Mouse (Mus musculus): Measurements from ENCODE around the gene Nadk. TPM values are rescaled to one million over a fixed set of nuclear protein-coding genes. Genes with fewer than 3 reads are reported as not detected.

The Nadk gene
- polyA plus RNA-seq, 1 experiment: 141 TPM

- Histone ChIP-seq H3K27me3 (replicated peaks; ENCODE audit: control insufficient read depth, insufficient read depth, low read length) (no peaks in the 10 kb centered on the region), H3K4me3 (ENCODE audit: insufficient read depth, low read depth, low read length) (peak overlapping the region; percentile 95), H3K4me1 (ENCODE audit: control insufficient read depth, insufficient read depth, low read length) (0 out of 2 replicates have a peak, but pooled peaks cover 4% of the 10 kb centered on the region), H3K27ac (ENCODE audit: insufficient read depth, low read depth, low read length) (peak overlapping the region; percentile 76), H3K36me3 (ENCODE audit: control insufficient read depth, insufficient read depth, low read length) (no peaks in the 10 kb centered on the region; the same call in 1 of the 2 replicates)
- 2% methylated on average over 31 of the region's 31 CpGs for WGBS
- DNase-seq: no peak
- no peak for TF ChIP-seq POLR2A (IDR thresholded peaks at IDR 0.05; ENCODE audit: low read depth, low read length)
Measured at GRCm38 (mm10) chr4:155601997-155602456, 39.8 kb downstream of the Nadk start.

- H3K27me3 ChIP-seq (replicated peaks; ENCODE audit: control insufficient read depth, insufficient read depth, low read length): no peaks in the 10 kb centered on the region
- 0 out of 2 replicates have a peak, but pooled peaks cover 4% of the 10 kb centered on the region for H3K4me1 ChIP-seq (ENCODE audit: control insufficient read depth, insufficient read depth, low read length)
- no peaks in the 10 kb centered on the region; the same call in 1 of the 2 replicates for H3K36me3 ChIP-seq (ENCODE audit: control insufficient read depth, insufficient read depth, low read length)
- WGBS: 96% methylated on average over 1 of the region's 1 CpGs
- no peak overlapping the region for H3K27ac ChIP-seq (ENCODE audit: insufficient read depth, low read depth, low read length)
- H3K4me3 ChIP-seq (ENCODE audit: insufficient read depth, low read depth, low read length): no peak overlapping the region
- no peak for TF ChIP-seq POLR2A (IDR thresholded peaks at IDR 0.05; ENCODE audit: low read depth, low read length)
- no peak for TF ChIP-seq CTCF (conservative IDR thresholded peaks at IDR 0.05; ENCODE audit: insufficient read depth, insufficient read length, low read depth, low read length)
- DNase-seq: no peak
Measured at GRCm38 (mm10) chr4:155602753-155603152, 40.6 kb downstream of the Nadk start.

GRCm38 (mm10) chr4:155603801-155604200, 41.6 kb downstream of the Nadk start:
- TF ChIP-seq POLR2A (IDR thresholded peaks at IDR 0.05; ENCODE audit: low read depth, low read length) (no peak), CTCF (conservative IDR thresholded peaks at IDR 0.05; ENCODE audit: insufficient read depth, insufficient read length, low read depth, low read length) (no peak)
- whole genome bisulfite sequencing: 86% methylated on average over 6 of the region's 6 CpGs
- H3K4me3 ChIP-seq (ENCODE audit: insufficient read depth, low read depth, low read length): no peak overlapping the region
- H3K27me3 ChIP-seq (replicated peaks; ENCODE audit: control insufficient read depth, insufficient read depth, low read length): no peaks in the 10 kb centered on the region
- no peak for DNase-seq
- H3K4me1 ChIP-seq (ENCODE audit: control insufficient read depth, insufficient read depth, low read length): 0 out of 2 replicates have a peak, but pooled peaks cover 4% of the 10 kb centered on the region
- H3K27ac ChIP-seq (ENCODE audit: insufficient read depth, low read depth, low read length): no peak overlapping the region
- no peaks in the 10 kb centered on the region; the same call in 1 of the 2 replicates for H3K36me3 ChIP-seq (ENCODE audit: control insufficient read depth, insufficient read depth, low read length)

- TF ChIP-seq POLR2A (IDR thresholded peaks at IDR 0.05; ENCODE audit: low read depth, low read length) (no peak), CTCF (conservative IDR thresholded peaks at IDR 0.05; ENCODE audit: insufficient read depth, insufficient read length, low read depth, low read length) (no peak)
Measured at GRCm38 (mm10) chr4:155605132-155605531, 43.0 kb downstream of the Nadk start.

GRCm38 (mm10) chr4:155606825-155607224, 44.6 kb downstream of the Nadk start:
- Histone ChIP-seq H3K27me3 (replicated peaks; ENCODE audit: control insufficient read depth, insufficient read depth, low read length) (no peaks in the 10 kb centered on the region), H3K4me1 (ENCODE audit: control insufficient read depth, insufficient read depth, low read length) (0 out of 2 replicates have a peak, but pooled peaks cover 4% of the 10 kb centered on the region), H3K36me3 (ENCODE audit: control insufficient read depth, insufficient read depth, low read length) (no peaks in the 10 kb centered on the region; the same call in 1 of the 2 replicates), H3K27ac (ENCODE audit: insufficient read depth, low read depth, low read length) (no peak overlapping the region), H3K4me3 (ENCODE audit: insufficient read depth, low read depth, low read length) (no peak overlapping the region)
- WGBS: 44% methylated on average over 2 of the region's 2 CpGs
- no peak for DNase-seq
- no peak for TF ChIP-seq POLR2A (IDR thresholded peaks at IDR 0.05; ENCODE audit: low read depth, low read length)

More at GRCm38 (mm10) chr4:155605132-155605531, 43.0 kb downstream of the Nadk start:
- Histone ChIP-seq H3K4me3 (ENCODE audit: insufficient read depth, low read depth, low read length) (no peak overlapping the region), H3K27ac (ENCODE audit: insufficient read depth, low read depth, low read length) (no peak overlapping the region), H3K27me3 (replicated peaks; ENCODE audit: control insufficient read depth, insufficient read depth, low read length) (no peaks in the 10 kb centered on the region), H3K36me3 (ENCODE audit: control insufficient read depth, insufficient read depth, low read length) (no peaks in the 10 kb centered on the region; the same call in 1 of the 2 replicates), H3K4me1 (ENCODE audit: control insufficient read depth, insufficient read depth, low read length) (0 out of 2 replicates have a peak, but pooled peaks cover 4% of the 10 kb centered on the region)
- no peak for DNase-seq
- WGBS: 91% methylated on average over 4 of the region's 4 CpGs

- Histone ChIP-seq H3K4me3 (ENCODE audit: insufficient read depth, low read depth, low read length) (no peak overlapping the region), H3K36me3 (ENCODE audit: control insufficient read depth, insufficient read depth, low read length) (no peaks in the 10 kb centered on the region; the same call in 1 of the 2 replicates), H3K4me1 (ENCODE audit: control insufficient read depth, insufficient read depth, low read length) (no peaks in the 10 kb centered on the region), H3K27me3 (replicated peaks; ENCODE audit: control insufficient read depth, insufficient read depth, low read length) (no peaks in the 10 kb centered on the region), H3K27ac (ENCODE audit: insufficient read depth, low read depth, low read length) (no peak overlapping the region)
- TF ChIP-seq CTCF (conservative IDR thresholded peaks at IDR 0.05; ENCODE audit: insufficient read depth, insufficient read length, low read depth, low read length) (no peak), POLR2A (IDR thresholded peaks at IDR 0.05; ENCODE audit: low read depth, low read length) (no peak)
- no peak for DNase-seq
- 92% methylated on average over 3 of the region's 3 CpGs for WGBS
Measured at GRCm38 (mm10) chr4:155611860-155612259, 49.7 kb downstream of the Nadk start.

- WGBS: 95% methylated on average over 3 of the region's 3 CpGs
- DNase-seq: no peak
- no peak overlapping the region for H3K27ac ChIP-seq (ENCODE audit: insufficient read depth, low read depth, low read length)
Measured at GRCm38 (mm10) chr4:155613264-155613663, 51.1 kb downstream of the Nadk start.

More at GRCm38 (mm10) chr4:155613264-155613663, 51.1 kb downstream of the Nadk start:
- TF ChIP-seq POLR2A (IDR thresholded peaks at IDR 0.05; ENCODE audit: low read depth, low read length) (no peak), CTCF (conservative IDR thresholded peaks at IDR 0.05; ENCODE audit: insufficient read depth, insufficient read length, low read depth, low read length) (no peak)
- H3K4me3 ChIP-seq (ENCODE audit: insufficient read depth, low read depth, low read length): no peak overlapping the region
- H3K27me3 ChIP-seq (replicated peaks; ENCODE audit: control insufficient read depth, insufficient read depth, low read length): no peaks in the 10 kb centered on the region
- H3K36me3 ChIP-seq (ENCODE audit: control insufficient read depth, insufficient read depth, low read length): no peaks in the 10 kb centered on the region; the same call in 1 of the 2 replicates
- no peaks in the 10 kb centered on the region for H3K4me1 ChIP-seq (ENCODE audit: control insufficient read depth, insufficient read depth, low read length)

Measured in kidney, adult 2 months (tissue).